Mouse (Mus musculus) C2C12 (cell line): ENCODE data around the gene Ptrhd1.

Experiments used
- CTCF ChIP-seq: IDR thresholded peaks from one replicate; pipeline ENCODE4 v1.5.1; 2011; ENCODE audit not compliant: control insufficient read depth, insufficient read depth, insufficient read length
- FOSL1 ChIP-seq: IDR thresholded peaks from one replicate; pipeline ENCODE4 v1.8.0; 2011; ENCODE audit warnings: mild to moderate bottlenecking, low read length; ENCODE audit not compliant: poor library complexity, insufficient read depth, severe bottlenecking
- MAX ChIP-seq: IDR thresholded peaks from one replicate; pipeline ENCODE4 v1.6.1; 2011; ENCODE audit warnings: mild to moderate bottlenecking, control low read depth
- USF1 ChIP-seq: IDR thresholded peaks from one replicate; pipeline ENCODE4 v1.6.1; 2011; ENCODE audit warnings: low read depth, mild to moderate bottlenecking, control low read depth, moderate library complexity

GRCm38 (mm10) chr12:4245742-4246141 lies 11.9 kb downstream of the Ptrhd1 start:
- TF ChIP-seq FOSL1 (no peak), CTCF (no peak), USF1 (no peak), MAX (no peak)
